Mouse (Mus musculus) hindbrain, embryonic 15.5 days (tissue): ENCODE data around the gene Trim8. TPM values are rescaled to one million over a fixed set of nuclear protein-coding genes. Genes with fewer than 3 reads are reported as not detected.
A peak's percentile ranks its signal among the peaks of the same experiment; 100 is the strongest.

Source experiments
- ATAC-seq: fragments of 200-750 bp; cut with Nextera tagmentation; 2 replicates; pipeline ENCODE4 v1.8.0; 2017; ENCODE audit warnings: low read depth, moderate number of reproducible peaks, moderate TSS enrichment; ENCODE audit not compliant: low FRiP score
- H3K27ac ChIP-seq: fragments of 300-500 bp; sonication (generic); replicated peaks from 2 replicates; pipeline ENCODE4 v1.5.1; 2015; ENCODE audit warnings: mild to moderate bottlenecking, inconsistent platforms
- H3K27me3 ChIP-seq: fragments of 300-500 bp; sonication (generic); 2 replicates; pipeline ENCODE4 v1.6.1; 2015; ENCODE audit warnings: control low read depth, inconsistent platforms
- H3K36me3 ChIP-seq: fragments of 300-500 bp; sonication (generic); 2 replicates; pipeline ENCODE4 v1.6.1; 2015; ENCODE audit warnings: control low read depth, inconsistent platforms
- H3K4me1 ChIP-seq: fragments of 300-500 bp; sonication (generic); replicated peaks from 2 replicates; pipeline ENCODE4 v1.6.1; 2015; ENCODE audit warnings: control low read depth, inconsistent platforms
- H3K4me2 ChIP-seq: fragments of 300-500 bp; sonication (generic); 2 replicates; pipeline ENCODE4 v1.6.1; 2015; ENCODE audit warnings: moderate library complexity, mild to moderate bottlenecking, inconsistent platforms
- H3K4me3 ChIP-seq: fragments of 300-500 bp; sonication (generic); 2 replicates; pipeline ENCODE4 v1.5.1; 2015; ENCODE audit warnings: mild to moderate bottlenecking, inconsistent platforms
- H3K9ac ChIP-seq: fragments of 300-500 bp; sonication (generic); 2 replicates; pipeline ENCODE4 v1.6.1; 2015; ENCODE audit warnings: inconsistent platforms
- H3K9me3 ChIP-seq: fragments of 300-500 bp; sonication (generic); 2 replicates; pipeline ENCODE4 v1.6.1; 2016; ENCODE audit warnings: control low read depth, inconsistent platforms
- WGBS: fragments of 180-500 bp; shearing (Covaris S2); methylation state at CpG from one replicate; pipeline ENCODE4 v1.1.7; 2015; 5-methylcytosine and 5-hydroxymethylcytosine counted together
- polyA plus RNA-seq: library from polyadenylated mRNA; unstranded; fragments of >200 nt; fragmentation: Nextera tagmentation; extraction: Ambion mirVana; gene quantifications from 2 replicates; pipeline ENCODE4 v1.2.1, GENCODE M21; 2015

The Trim8 gene
- polyA plus RNA-seq, 1 experiment from 2014 or later: 31.9 TPM

- no peaks in the 10 kb centered on the region for H3K27me3 ChIP-seq
- H3K36me3 ChIP-seq: peaks cover 5% of the 10 kb centered on the region; the same call in 1 of the 2 replicates
- H3K4me3 ChIP-seq: no peak overlapping the region
- no peaks in the 10 kb centered on the region for H3K4me1 ChIP-seq
- 99% methylated on average over 4 of the region's 4 CpGs for WGBS
- no peaks in the 10 kb centered on the region for H3K9me3 ChIP-seq
- no peak overlapping the region for H3K27ac ChIP-seq
- ATAC-seq: no peak
- no peak overlapping the region for H3K9ac ChIP-seq
- H3K4me2 ChIP-seq: no peak overlapping the region
These were observed 38.1 kb upstream of the Trim8 start for GRCm38 (mm10) chr19:46463446-46463845.

GRCm38 (mm10) chr19:46466160-46466559, 35.3 kb upstream of the Trim8 start:
- no peak for ATAC-seq
- Histone ChIP-seq H3K9ac (no peak overlapping the region), H3K9me3 (no peaks in the 10 kb centered on the region), H3K4me1 (peaks cover 18% of the 10 kb centered on the region), H3K27me3 (no peaks in the 10 kb centered on the region), H3K27ac (no peak overlapping the region), H3K36me3 (peaks cover 5% of the 10 kb centered on the region; the same call in 1 of the 2 replicates), H3K4me3 (no peak overlapping the region), H3K4me2 (no peak overlapping the region)
- 78% methylated on average over 6 of the region's 6 CpGs for WGBS

GRCm38 (mm10) chr19:46467051-46467503, 34.4 kb upstream of the Trim8 start:
- H3K27ac ChIP-seq: no peak overlapping the region
- WGBS: 64% methylated on average over 3 of the region's 3 CpGs
- no peaks in the 10 kb centered on the region for H3K9me3 ChIP-seq
- peaks cover 27% of the 10 kb centered on the region for H3K4me1 ChIP-seq
- H3K4me2 ChIP-seq: no peak overlapping the region
- H3K4me3 ChIP-seq: no peak overlapping the region
- H3K27me3 ChIP-seq: no peaks in the 10 kb centered on the region
- no peak overlapping the region for H3K9ac ChIP-seq
- H3K36me3 ChIP-seq: peaks cover 5% of the 10 kb centered on the region; the same call in 1 of the 2 replicates
- ATAC-seq: no peak

GRCm38 (mm10) chr19:46470364-46471240, 30.9 kb upstream of the Trim8 start:
- H3K4me1 ChIP-seq: peaks cover 29% of the 10 kb centered on the region
- 17% methylated on average over 17 of the region's 17 CpGs for WGBS
- no peak overlapping the region for H3K9ac ChIP-seq
- no peaks in the 10 kb centered on the region for H3K9me3 ChIP-seq
- peak overlapping the region; percentile 83 for H3K27ac ChIP-seq
- H3K4me2 ChIP-seq: no peak overlapping the region
- H3K27me3 ChIP-seq: no peaks in the 10 kb centered on the region
- peaks cover 6% of the 10 kb centered on the region; the same call in 1 of the 2 replicates for H3K36me3 ChIP-seq
- peak; percentile 46 for ATAC-seq
- no peak overlapping the region for H3K4me3 ChIP-seq

GRCm38 (mm10) chr19:46471324-46472093, 30.0 kb upstream of the Trim8 start:
- Histone ChIP-seq H3K4me1 (peaks cover 29% of the 10 kb centered on the region), H3K36me3 (peaks cover 6% of the 10 kb centered on the region; the same call in 1 of the 2 replicates), H3K27ac (peak overlapping the region; percentile 83), H3K4me3 (no peak overlapping the region), H3K4me2 (no peak overlapping the region), H3K9me3 (no peaks in the 10 kb centered on the region), H3K27me3 (no peaks in the 10 kb centered on the region), H3K9ac (no peak overlapping the region)
- peak; percentile 68 for ATAC-seq
- 21% methylated on average over 10 of the region's 10 CpGs for WGBS

GRCm38 (mm10) chr19:46477432-46477845, 24.1 kb upstream of the Trim8 start:
- Histone ChIP-seq H3K4me3 (no peak overlapping the region), H3K27ac (peak overlapping the region; percentile 37; the same call in 1 of the 2 replicates), H3K9me3 (no peaks in the 10 kb centered on the region), H3K27me3 (no peaks in the 10 kb centered on the region), H3K9ac (no peak overlapping the region), H3K4me2 (no peak overlapping the region), H3K4me1 (peaks cover 31% of the 10 kb centered on the region), H3K36me3 (peaks cover 6% of the 10 kb centered on the region; the same call in 1 of the 2 replicates)
- WGBS: 26% methylated on average over 10 of the region's 10 CpGs
- ATAC-seq: peak; percentile 49

- Histone ChIP-seq H3K27me3 (no peaks in the 10 kb centered on the region), H3K4me1 (peaks cover 39% of the 10 kb centered on the region), H3K36me3 (peaks cover 6% of the 10 kb centered on the region; the same call in 1 of the 2 replicates), H3K4me2 (no peak overlapping the region), H3K9me3 (no peaks in the 10 kb centered on the region), H3K9ac (no peak overlapping the region), H3K4me3 (no peak overlapping the region), H3K27ac (peak overlapping the region; percentile 37; the same call in 1 of the 2 replicates)
- ATAC-seq: no peak
- WGBS: 80% methylated on average over 4 of the region's 4 CpGs
These were observed 23.3 kb upstream of the Trim8 start for GRCm38 (mm10) chr19:46478242-46478641.

- H3K4me2 ChIP-seq: no peak overlapping the region
- peak overlapping the region; percentile 26; the same call in 1 of the 2 replicates for H3K27ac ChIP-seq
- peaks cover 45% of the 10 kb centered on the region for H3K4me1 ChIP-seq
- ATAC-seq: no peak
- H3K9me3 ChIP-seq: no peaks in the 10 kb centered on the region
- H3K9ac ChIP-seq: no peak overlapping the region
- peaks cover 3% of the 10 kb centered on the region; the same call in 1 of the 2 replicates for H3K36me3 ChIP-seq
- H3K4me3 ChIP-seq: no peak overlapping the region
- 77% methylated on average over 5 of the region's 5 CpGs for WGBS
- no peaks in the 10 kb centered on the region for H3K27me3 ChIP-seq
These were observed 22.7 kb upstream of the Trim8 start for GRCm38 (mm10) chr19:46478826-46479225.

- ATAC-seq: no peak
- no peaks in the 10 kb centered on the region for H3K9me3 ChIP-seq
- peaks cover 51% of the 10 kb centered on the region for H3K4me1 ChIP-seq
- WGBS: 81% methylated on average over 21 of the region's 21 CpGs
- H3K4me3 ChIP-seq: no peak overlapping the region
- H3K9ac ChIP-seq: no peak overlapping the region
- peak overlapping the region; percentile 26; the same call in 1 of the 2 replicates for H3K27ac ChIP-seq
- no peak overlapping the region for H3K4me2 ChIP-seq
- no peaks in the 10 kb centered on the region for H3K27me3 ChIP-seq
- H3K36me3 ChIP-seq: peaks cover 3% of the 10 kb centered on the region; the same call in 1 of the 2 replicates
These were observed 22.0 kb upstream of the Trim8 start for GRCm38 (mm10) chr19:46479306-46480075.

GRCm38 (mm10) chr19:46480624-46481345, 20.7 kb upstream of the Trim8 start:
- Histone ChIP-seq H3K9ac (no peak overlapping the region), H3K4me1 (peaks cover 56% of the 10 kb centered on the region), H3K4me3 (no peak overlapping the region), H3K27me3 (no peaks in the 10 kb centered on the region), H3K36me3 (0 out of 2 replicates have a peak, but pooled peaks cover 2% of the 10 kb centered on the region), H3K27ac (peak overlapping the region; percentile 65), H3K9me3 (no peaks in the 10 kb centered on the region), H3K4me2 (no peak overlapping the region)
- no peak for ATAC-seq
- 69% methylated on average over 10 of the region's 10 CpGs for WGBS

- no peaks in the 10 kb centered on the region for H3K9me3 ChIP-seq
- H3K4me2 ChIP-seq: no peak overlapping the region
- no peak for ATAC-seq
- no peaks in the 10 kb centered on the region for H3K27me3 ChIP-seq
- no peak overlapping the region for H3K4me3 ChIP-seq
- 0 out of 2 replicates have a peak, but pooled peaks cover 8% of the 10 kb centered on the region for H3K36me3 ChIP-seq
- 31% methylated on average over 3 of the region's 3 CpGs for WGBS
- H3K27ac ChIP-seq: peak overlapping the region; percentile 65; the same call in 1 of the 2 replicates
- H3K4me1 ChIP-seq: peaks cover 56% of the 10 kb centered on the region
- H3K9ac ChIP-seq: 0 out of 2 replicates have a peak overlapping the region, but pooled peaks have one; percentile 1
These were observed 20.1 kb upstream of the Trim8 start for GRCm38 (mm10) chr19:46481352-46481751.
